ENCODE assay signal across 8 mouse cellular contexts in genomic region chr2:48814223-48815038, GRCm38 (mm10). TPM values are rescaled to one million over a fixed set of nuclear protein-coding genes. Genes with fewer than 3 reads are reported as not detected.
DNase-seq lines count a peak whose midpoint lies in the region; ATAC-seq and TF ChIP-seq lines count a peak whose summit lies in the region.

No protein-coding gene starts in this region.

- H3K9ac ChIP-seq in heart, embryonic 14.5 days (ENCODE audit: low read length) = peak overlapping the region; percentile 95
- peak overlapping the region; percentile 65 for H3K9ac ChIP-seq in liver, embryonic 16.5 days (ENCODE audit: low read depth, low read length)
- peak overlapping the region; percentile 88 for H3K9ac ChIP-seq in neural tube, embryonic 14.5 days (replicated peaks; ENCODE audit: low read depth, low read length)

- no peaks in the 10 kb centered on the region for H3K27me3 ChIP-seq in heart, embryonic 14.5 days (ENCODE audit: control insufficient read depth, insufficient read depth, low read length)
- peaks cover 37% of the 10 kb centered on the region for H3K27me3 ChIP-seq in liver, embryonic 16.5 days (ENCODE audit: control insufficient read depth, insufficient read depth, low read depth, low read length)
- H3K27me3 ChIP-seq in neural tube, embryonic 14.5 days (ENCODE audit: control insufficient read depth, insufficient read depth, low read length) = no peaks in the 10 kb centered on the region

- ATAC-seq in CD4-positive, CD25-positive, alpha-beta regulatory T cell, adult 4 months = peak; percentile 24
- ATAC-seq in heart, embryonic 14.5 days (ENCODE audit: insufficient number of reproducible peaks, insufficient read depth, low FRiP score, low read depth) = peak; percentile 25; the same call in 1 of the 2 replicates
- peak; percentile 57 for ATAC-seq in liver, embryonic 16.5 days (ENCODE audit: low read depth)
- no peak for ATAC-seq in neural tube, embryonic 14.5 days (ENCODE audit: low read depth)

- H3K36me3 ChIP-seq in heart, embryonic 14.5 days (ENCODE audit: control insufficient read depth, insufficient read depth, low read length) = no peaks in the 10 kb centered on the region
- no peaks in the 10 kb centered on the region for H3K36me3 ChIP-seq in liver, embryonic 16.5 days (ENCODE audit: control insufficient read depth, insufficient read depth)
- H3K36me3 ChIP-seq in neural tube, embryonic 14.5 days (ENCODE audit: control insufficient read depth, insufficient read depth, low read length) = no peaks in the 10 kb centered on the region

- H3K4me3 ChIP-seq in embryonic fibroblast, embryonic 13.5 days (ENCODE audit: insufficient read depth, low read length) = peak overlapping the region; percentile 99
- peak overlapping the region; percentile 86 to 100 for H3K4me3 ChIP-seq in heart, embryonic 14.5 days (ENCODE audit: control insufficient read depth in 1 of 2, insufficient read depth in 1 of 2, low read depth in 1 of 2, low read length in 2 of 2)
- H3K4me3 ChIP-seq in liver, embryonic 16.5 days (ENCODE audit: low read depth, low read length) = peak overlapping the region; percentile 75
- H3K4me3 ChIP-seq in neural tube, embryonic 14.5 days (ENCODE audit: low read depth, low read length) = peak overlapping the region; percentile 89

- H3K4me1 ChIP-seq in embryonic fibroblast, embryonic 13.5 days (ENCODE audit: control insufficient read depth, insufficient read depth, low read length) = no peaks in the 10 kb centered on the region
- H3K4me1 ChIP-seq in heart, embryonic 14.5 days (ENCODE audit: control insufficient read depth in 2 of 2, insufficient read depth in 2 of 2, low read length in 2 of 2) = peaks cover 2 to 9% of the 10 kb centered on the region in 2 experiments; a peak in 3 of 4 replicates
- no peaks in the 10 kb centered on the region; the same call in 1 of the 2 replicates for H3K4me1 ChIP-seq in liver, embryonic 16.5 days (ENCODE audit: control insufficient read depth, low read depth, low read length)
- peaks cover 14% of the 10 kb centered on the region; the same call in 1 of the 2 replicates for H3K4me1 ChIP-seq in neural tube, embryonic 14.5 days (ENCODE audit: control insufficient read depth, insufficient read depth, low read length)

- WGBS in heart, embryonic 14.5 days = under 1% methylated on average over 70 of the region's 76 CpGs
- under 1% methylated on average over 74 of the region's 76 CpGs for WGBS in liver, embryonic 16.5 days (ENCODE audit: insufficient replicate concordance)
- under 1% methylated on average over 74 of the region's 76 CpGs for WGBS in neural tube, embryonic 14.5 days

- H3K4me2 ChIP-seq in heart, embryonic 14.5 days (ENCODE audit: low read length) = peak overlapping the region; percentile 70
- H3K4me2 ChIP-seq in liver, embryonic 16.5 days (ENCODE audit: low read depth, low read length) = peak overlapping the region; percentile 77
- H3K4me2 ChIP-seq in neural tube, embryonic 14.5 days (ENCODE audit: low read depth, low read length) = peak overlapping the region; percentile 63

- TF ChIP-seq POLR2A in embryonic fibroblast, embryonic 13.5 days (IDR thresholded peaks at IDR 0.05; ENCODE audit: low read depth, low read length) = no peak

- peak; percentile 64 for DNase-seq in brain, adult 2 months (ENCODE audit: low read depth, low spot score)
- DNase-seq in kidney, postnatal 10 days = peak; percentile 60
- peak; percentile 5 to 6 for DNase-seq in thymus, adult 18-20 months

- no peak for TF ChIP-seq CTCF in embryonic fibroblast, embryonic 13.5 days (IDR thresholded peaks at IDR 0.05; ENCODE audit: borderline replicate concordance, insufficient read depth, low read length)

- H3K9me3 ChIP-seq in heart, embryonic 14.5 days (ENCODE audit: control insufficient read depth, low read length) = no peaks in the 10 kb centered on the region
- no peaks in the 10 kb centered on the region for H3K9me3 ChIP-seq in liver, embryonic 16.5 days (replicated peaks; ENCODE audit: control insufficient read depth, low read length)
- H3K9me3 ChIP-seq in neural tube, embryonic 14.5 days (ENCODE audit: control insufficient read depth, low read length) = no peaks in the 10 kb centered on the region

- H3K27ac ChIP-seq in embryonic fibroblast, embryonic 13.5 days (ENCODE audit: insufficient read depth, low read length) = peak overlapping the region; percentile 99
- peak overlapping the region; percentile 97 to 99 for H3K27ac ChIP-seq in heart, embryonic 14.5 days (replicated peaks in 1 of 2; ENCODE audit: control insufficient read depth in 1 of 2, insufficient read depth in 1 of 2, low read depth in 2 of 2, low read length in 2 of 2)
- H3K27ac ChIP-seq in liver, embryonic 16.5 days (ENCODE audit: low read length) = peak overlapping the region; percentile 83
- H3K27ac ChIP-seq in neural tube, embryonic 14.5 days (ENCODE audit: low read depth, low read length) = peak overlapping the region; percentile 98

RNA-seq across cellular contexts. Expression of gene Acvr2a, which starts 0.5 kb away (rescaled TPM):
- 1 to 10 TPM; 1.4 to 1.8 TPM for polyA plus RNA-seq in CD4-positive, CD25-positive, alpha-beta regulatory T cell, adult 4 months (2017; shearing (Covaris generic))
- polyA plus RNA-seq in embryonic fibroblast, embryonic 13.5 days (2011; ENCODE audit: insufficient read length, low read depth, missing spikeins) = 27.8 and 43.9 TPM in 2 replicates
- 14.9 and 16.4 TPM in 2 replicates for polyA plus RNA-seq in heart, embryonic 14.5 days (2014; fragmentation: Nextera tagmentation; extraction: Ambion mirVana)
- 2.3 and 2.7 TPM in 2 replicates for polyA plus RNA-seq in liver, embryonic 16.5 days (2015; fragmentation: Nextera tagmentation; extraction: Ambion mirVana)
- 67.2 and 86.1 TPM in 2 replicates for polyA plus RNA-seq in neural tube, embryonic 14.5 days (2014; fragmentation: Nextera tagmentation; extraction: Ambion mirVana)

Comparison
In these comparisons a context has a peak if more than half of its experiments do, and no peak if none do; other contexts are left out.
1. DNase-seq: peak in every context shown above with its lines; median percentile 64 in brain, adult 2 months; 60 in kidney, postnatal 10 days; 6 in thymus, adult 18-20 months.